Mouse (Mus musculus) ES-E14 (cell line): ENCODE measurements around the gene Gabrp.

ENCODE experiments used
- MAFK ChIP-seq: IDR thresholded peaks from 2 replicates; pipeline ENCODE4 v1.6.1; 2014; ENCODE audit warnings: mild to moderate bottlenecking, low read depth, low read length, inconsistent platforms; ENCODE audit not compliant: insufficient read depth
- ZNF384 ChIP-seq: IDR thresholded peaks from 2 replicates; pipeline ENCODE4 v1.6.1; 2012; ENCODE audit warnings: low read depth, low read length, inconsistent platforms

- TF ChIP-seq ZNF384 (no peak), MAFK (no peak)
Measured at GRCm38 (mm10) chr11:33590771-33591170, 12.0 kb upstream of the Gabrp start.
